Mouse (Mus musculus) heart, postnatal 0 days (tissue): ENCODE data around the gene Nkain4.

Experiments used
- CTCF ChIP-seq: IDR thresholded peaks from 2 replicates; pipeline ENCODE4 v1.5.1; 2016; ENCODE audit warnings: antibody characterized with exemption, control low read depth, low read depth
- EP300 ChIP-seq: IDR thresholded peaks from 2 replicates; pipeline ENCODE4 v1.6.1; 2016; ENCODE audit warnings: antibody characterized with exemption, low read depth

DNA sequence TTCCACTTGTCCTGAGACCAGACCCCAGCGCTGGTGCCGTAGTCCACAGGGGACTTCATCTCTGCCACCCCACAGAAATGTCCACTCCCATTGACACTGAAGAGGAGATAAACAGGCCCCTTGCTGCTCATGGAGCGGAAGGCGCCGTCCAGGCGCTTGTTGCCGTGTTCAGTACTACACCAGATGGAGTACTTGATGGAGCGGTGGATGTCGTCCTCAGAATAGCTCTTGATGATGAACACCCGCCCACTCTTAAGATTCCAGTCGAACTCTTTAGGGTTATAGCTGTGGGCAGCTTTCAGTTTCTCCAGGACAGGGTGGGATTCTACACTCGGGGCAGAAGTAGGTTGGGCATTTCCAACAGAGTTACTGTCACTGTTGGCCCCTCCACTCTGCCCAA, 43.6 kb downstream of the Nkain4 start:
- TF ChIP-seq CTCF (no peak), EP300 (no peak)
